Mouse (Mus musculus) urinary bladder, adult 18-20 months (tissue): ENCODE results near the gene Pycr1.

ENCODE experiments used
- DNase-seq, 2 experiments: peaks; one replicate each; pipeline ENCODE4 v3.0.0; 2022; ENCODE audit warnings: low spot score in 2 of 2, mixed read lengths in 2 of 2

The Pycr1 gene

GRCm38 (mm10) chr11:120658876-120659410 is 15.4 kb upstream of the Pycr1 start:
- peak; percentile 65 to 82 for DNase-seq

- DNase-seq = no peak
Observed at GRCm38 (mm10) chr11:120657301-120657700, 13.7 kb upstream of the Pycr1 start.

GRCm38 (mm10) chr11:120654741-120655140 is 11.2 kb upstream of the Pycr1 start:
- DNase-seq = no peak

- DNase-seq = no peak
Observed at GRCm38 (mm10) chr11:120651872-120652271, 8.3 kb upstream of the Pycr1 start.

- DNase-seq = no peak
Observed at GRCm38 (mm10) chr11:120648001-120648476, 4.5 kb upstream of the Pycr1 start, which contains the start of gene Myadml2. Gene Myadml2 (minus strand): TSS chr11:120648158.

GRCm38 (mm10) chr11:120647047-120647830 is 3.7 kb upstream of the Pycr1 start:
- no peak for DNase-seq

GRCm38 (mm10) chr11:120642939-120643600 is 499 bp downstream of the Pycr1 start:
- DNase-seq = no peak

GRCm38 (mm10) chr11:120641869-120642268 is 1.7 kb downstream of the Pycr1 start:
- no peak for DNase-seq

- no peak for DNase-seq
Observed at GRCm38 (mm10) chr11:120641255-120641654, 2.3 kb downstream of the Pycr1 start.

- DNase-seq = no peak
Observed at GRCm38 (mm10) chr11:120634810-120635209, 8.8 kb downstream of the Pycr1 start.

- DNase-seq = peak; percentile 82 to 89
Observed at GRCm38 (mm10) chr11:120633520-120634343, 9.8 kb downstream of the Pycr1 start, which contains the start of gene Mafg. Gene Mafg (minus strand): TSS chr11:120633600.

- peak; percentile 63 to 72 for DNase-seq
Observed at GRCm38 (mm10) chr11:120632559-120633519, 10.7 kb downstream of the Pycr1 start.

- DNase-seq = no peak
Observed at GRCm38 (mm10) chr11:120631726-120632448, 11.7 kb downstream of the Pycr1 start.

GRCm38 (mm10) chr11:120630881-120631725 is 12.5 kb downstream of the Pycr1 start:
- DNase-seq = no peak

GRCm38 (mm10) chr11:120630401-120630871 is 13.1 kb downstream of the Pycr1 start:
- no peak for DNase-seq

GRCm38 (mm10) chr11:120629911-120630310 is 13.7 kb downstream of the Pycr1 start:
- DNase-seq = peak in 1 of 2 experiments; percentile 46

GRCm38 (mm10) chr11:120629341-120629730 is 14.2 kb downstream of the Pycr1 start:
- DNase-seq = no peak

- no peak for DNase-seq
Observed at GRCm38 (mm10) chr11:120628601-120629340, 14.8 kb downstream of the Pycr1 start.
